Mouse (Mus musculus): ENCODE measurements around the gene Cyp8b1. TPM values are rescaled to one million over a fixed set of nuclear protein-coding genes. Genes with fewer than 3 reads are reported as not detected.

Gene Cyp8b1
- 0.26 TPM in 1 of 2 replicates, not detected in the other for polyA plus RNA-seq (2012; ENCODE audit: low replicate concordance)

GRCm38 (mm10) chr9:121916102-121916501, at the start of gene Cyp8b1:
TSS of gene Cyp8b1 (minus strand) at chr9:121916305.

GRCm38 (mm10) chr9:121950418-121951113, 34.5 kb upstream of the Cyp8b1 start, which contains the start of gene Fam198a:
TSS of gene Fam198a (plus strand) at chr9:121950988.

GRCm38 (mm10) chr9:121898245-121898644, 17.9 kb downstream of the Cyp8b1 start, which contains the start of gene Ackr2:
TSS of gene Ackr2 (plus strand) at chr9:121898355.

Other genes with a start within 250 kb of the Cyp8b1 start
- 8.1 and 14.6 TPM in 2 replicates for gene Sec22c, start 210.8 kb downstream of the Cyp8b1 start, polyA plus RNA-seq (2012; ENCODE audit: low replicate concordance)
- gene Ss18l2, start 206.0 kb downstream of the Cyp8b1 start, polyA plus RNA-seq (2012; ENCODE audit: low replicate concordance) = 11.0 and 17.7 TPM in 2 replicates
- gene Nktr, start 197.1 kb downstream of the Cyp8b1 start, polyA plus RNA-seq (2012; ENCODE audit: low replicate concordance) = 15.2 and 28.9 TPM in 2 replicates
- 0.63 and 2.2 TPM in 2 replicates for gene Zfp651, start 157.0 kb downstream of the Cyp8b1 start, polyA plus RNA-seq (2012; ENCODE audit: low replicate concordance)
- gene Klhl40, start 138.7 kb downstream of the Cyp8b1 start, polyA plus RNA-seq (2012; ENCODE audit: low replicate concordance) = not detected in 2 replicates
- gene Hhatl, start 123.8 kb downstream of the Cyp8b1 start, polyA plus RNA-seq (2012; ENCODE audit: low replicate concordance) = not detected in 2 replicates
- gene Ccdc13, start 76.8 kb downstream of the Cyp8b1 start, polyA plus RNA-seq (2012; ENCODE audit: low replicate concordance) = not detected in 2 replicates
- gene Higd1a, start 57.9 kb downstream of the Cyp8b1 start, polyA plus RNA-seq (2012; ENCODE audit: low replicate concordance) = 17.8 and 26.4 TPM in 2 replicates
- gene Ackr2, start 17.9 kb downstream of the Cyp8b1 start, polyA plus RNA-seq (2012; ENCODE audit: low replicate concordance) = 0.14 and 0.76 TPM in 2 replicates
- 0.24 TPM in 1 of 2 replicates, not detected in the other for gene Fam198a, start 34.7 kb upstream of the Cyp8b1 start, polyA plus RNA-seq (2012; ENCODE audit: low replicate concordance)
- gene Pomgnt2, start 80.8 kb upstream of the Cyp8b1 start, polyA plus RNA-seq (2012; ENCODE audit: low replicate concordance) = 1.3 and 1.7 TPM in 2 replicates
- gene Snrk, start 201.0 kb upstream of the Cyp8b1 start, polyA plus RNA-seq (2012; ENCODE audit: low replicate concordance) = 8.8 and 11.7 TPM in 2 replicates

All from leukemia stem cell, adult 10-12 weeks (primary cell).